Mouse (Mus musculus) thymus, postnatal 25 days (tissue): ENCODE data around the gene Arhgef25.
A peak's percentile ranks its signal among the peaks of the same experiment; 100 is the strongest.

Source experiments
- DNase-seq: peaks from one replicate; pipeline ENCODE4 v3.0.0; 2022

Arhgef25 gene

DNA sequence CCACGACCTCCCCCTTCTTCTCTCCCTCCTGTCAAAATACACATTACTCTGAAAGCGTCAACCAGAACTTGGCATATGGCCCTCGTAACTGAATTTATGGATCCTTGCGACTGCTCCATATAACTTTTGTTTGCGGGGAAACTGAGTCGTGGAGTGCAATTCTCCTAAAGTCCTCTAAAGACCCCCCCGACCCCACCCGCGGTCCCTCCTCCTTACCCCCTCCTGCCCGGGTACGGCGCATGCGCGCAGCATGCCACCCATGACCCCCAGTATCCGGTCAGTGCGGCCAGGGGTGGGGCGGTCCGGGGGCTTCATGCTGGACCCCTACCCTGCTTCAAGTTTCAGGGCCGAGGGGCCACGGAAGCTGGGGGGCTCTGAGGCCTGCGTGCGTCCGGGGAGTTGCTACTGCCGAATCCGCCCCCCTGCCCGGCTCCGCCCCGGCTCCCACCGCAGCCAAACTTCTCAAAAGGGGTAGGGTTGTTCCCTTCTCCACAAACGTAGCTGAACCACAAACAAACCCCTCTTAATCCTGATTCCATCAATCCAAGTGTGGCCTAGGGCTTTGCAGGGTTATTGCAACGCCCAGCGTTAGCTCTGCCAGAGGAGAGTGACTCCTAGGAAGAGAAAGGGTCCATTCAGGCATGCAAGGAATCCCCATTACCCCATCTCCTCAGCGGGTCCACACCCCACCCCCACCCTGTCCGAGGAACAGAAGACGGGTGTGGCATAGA, at the start of gene Arhgef25:
Gene Arhgef25 (minus strand): TSS at position 433 of the 731 bp plus-strand sequence.
- DNase-seq = no peak

GRCm38 (mm10) chr10:127238241-127238824, 48.5 kb upstream of the Arhgef25 start:
- no peak for DNase-seq

DNA sequence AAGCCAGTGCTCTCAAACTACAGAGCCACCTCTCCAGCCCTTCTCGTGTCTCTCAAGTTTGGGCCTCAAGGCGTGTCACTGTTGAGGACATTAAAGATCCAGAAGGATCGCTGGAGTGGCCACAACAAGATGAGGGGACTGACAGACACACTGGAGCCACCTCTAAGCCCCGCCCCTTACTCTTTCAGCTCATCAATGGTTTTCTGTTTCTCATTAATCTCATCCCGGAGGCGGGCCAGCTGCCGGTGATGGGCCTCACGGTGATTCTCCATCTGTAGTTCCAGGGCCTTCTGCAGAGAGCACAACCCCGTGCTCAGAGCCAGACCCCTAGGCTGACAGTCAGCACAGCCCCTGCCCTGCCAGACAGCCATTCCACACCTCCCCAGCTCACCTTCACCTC, 46.7 kb upstream of the Arhgef25 start:
- no peak for DNase-seq

DNA sequence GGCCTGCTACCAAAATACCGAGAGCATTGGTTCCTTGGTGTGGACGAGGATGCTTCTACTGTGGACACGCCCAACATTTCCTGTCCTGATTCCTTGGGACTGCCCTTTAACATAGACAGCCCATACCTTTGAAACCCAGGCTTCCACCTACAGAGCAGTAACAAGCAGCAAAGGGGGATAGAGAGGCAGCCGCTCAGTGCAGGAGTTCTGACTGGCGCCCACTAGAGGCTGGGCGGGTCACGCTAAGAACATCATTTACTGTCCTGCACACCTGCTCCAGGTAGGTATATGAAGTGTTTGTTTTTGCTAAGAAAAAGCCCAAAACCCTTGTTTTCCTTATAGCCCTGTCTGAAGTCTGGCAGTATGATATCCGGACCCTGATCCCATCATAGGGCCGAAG, 43.3 kb upstream of the Arhgef25 start:
- DNase-seq = peak; percentile 35

DNA sequence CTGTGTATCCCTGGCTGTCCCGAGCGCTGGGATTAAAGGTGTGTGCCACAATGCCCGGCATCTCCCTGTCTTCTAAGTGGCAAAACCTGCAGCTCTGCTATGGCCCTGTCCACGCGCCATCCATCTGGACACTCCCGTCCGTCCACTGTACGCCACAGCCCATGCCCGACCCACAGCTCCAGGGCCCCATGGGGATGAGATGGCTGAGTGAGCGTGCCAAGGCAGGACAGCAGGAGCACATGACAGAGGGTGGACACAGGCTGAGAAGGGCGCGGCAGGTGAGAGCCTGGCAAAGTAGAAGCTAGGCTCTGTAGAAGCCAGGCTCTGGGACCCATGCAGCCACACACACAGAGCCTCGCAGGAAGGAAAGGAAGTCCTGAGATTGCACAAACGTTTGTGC, 41.9 kb upstream of the Arhgef25 start:
- no peak for DNase-seq

DNA sequence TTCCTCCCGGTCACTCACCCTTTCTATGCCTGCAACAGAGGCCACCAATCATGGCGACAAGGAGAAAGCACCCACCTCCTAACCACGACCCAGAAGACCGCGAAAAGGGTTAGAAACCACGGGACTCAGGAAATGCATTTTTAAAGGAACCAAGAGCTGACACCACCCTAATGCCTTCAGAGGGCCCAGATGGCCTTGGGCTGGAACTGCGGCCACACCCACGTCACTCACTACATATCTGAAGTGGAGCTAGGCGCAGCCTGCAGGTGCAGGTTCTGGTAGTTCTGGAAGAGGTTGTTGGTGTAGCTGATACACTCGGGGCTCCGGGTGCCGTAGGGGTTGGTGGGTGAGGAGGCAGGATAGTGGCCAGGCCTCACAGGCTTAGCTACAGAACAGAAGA, 40.8 kb upstream of the Arhgef25 start:
- no peak for DNase-seq

GRCm38 (mm10) chr10:127228897-127229296, 39.0 kb upstream of the Arhgef25 start:
- peak; percentile 37 for DNase-seq

GRCm38 (mm10) chr10:127227163-127227562, 37.3 kb upstream of the Arhgef25 start:
- no peak for DNase-seq

DNA sequence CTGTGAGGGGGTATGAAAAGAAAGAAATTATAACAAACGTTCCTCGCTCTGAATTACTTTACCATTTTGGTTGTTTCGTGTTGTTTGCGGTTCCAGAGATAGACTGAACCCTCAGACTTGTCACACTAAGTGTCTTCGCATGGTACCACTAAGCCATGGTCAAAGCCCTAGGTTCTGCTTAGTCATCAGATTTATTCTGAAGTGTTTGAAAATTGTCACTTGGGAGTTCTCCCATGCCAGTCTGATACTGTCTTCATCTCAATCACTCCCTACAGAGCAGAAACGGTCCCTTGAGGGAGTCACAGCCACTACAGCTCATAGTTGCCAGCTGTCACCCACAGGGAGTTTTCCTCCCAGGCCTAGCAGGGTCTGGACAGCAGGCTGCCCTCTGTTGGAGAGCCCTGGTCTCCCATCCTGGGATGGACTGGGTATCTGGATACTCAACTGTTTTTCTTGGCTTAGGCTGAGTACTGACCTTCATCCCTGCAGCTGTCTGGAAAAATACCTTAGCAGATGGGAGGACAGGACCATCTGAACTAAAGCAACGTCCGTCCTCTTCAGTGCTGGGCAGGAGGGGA, 36.5 kb upstream of the Arhgef25 start:
- no peak for DNase-seq

- DNase-seq = peak; percentile 21
Measured at GRCm38 (mm10) chr10:127225732-127226131, 35.8 kb upstream of the Arhgef25 start.

DNA sequence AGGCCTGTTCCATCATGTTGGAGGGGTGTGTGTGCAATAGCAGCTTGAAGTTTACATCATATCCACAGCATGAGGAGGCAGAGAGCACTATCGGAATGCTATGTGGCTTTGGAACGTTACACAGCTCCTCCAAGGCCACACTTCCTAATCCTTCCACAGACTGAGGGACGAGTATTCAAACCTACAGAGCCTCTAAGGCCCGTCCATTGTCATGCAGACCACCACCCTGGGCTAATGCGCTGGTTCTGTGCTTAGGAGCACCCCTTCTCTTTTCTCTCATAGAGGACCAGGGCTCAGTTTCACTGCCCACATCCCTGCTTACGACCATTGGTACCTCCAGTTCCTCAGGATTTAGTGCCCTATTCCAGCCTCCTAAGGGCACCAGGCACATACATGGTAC, 35.3 kb upstream of the Arhgef25 start:
- no peak for DNase-seq

DNA sequence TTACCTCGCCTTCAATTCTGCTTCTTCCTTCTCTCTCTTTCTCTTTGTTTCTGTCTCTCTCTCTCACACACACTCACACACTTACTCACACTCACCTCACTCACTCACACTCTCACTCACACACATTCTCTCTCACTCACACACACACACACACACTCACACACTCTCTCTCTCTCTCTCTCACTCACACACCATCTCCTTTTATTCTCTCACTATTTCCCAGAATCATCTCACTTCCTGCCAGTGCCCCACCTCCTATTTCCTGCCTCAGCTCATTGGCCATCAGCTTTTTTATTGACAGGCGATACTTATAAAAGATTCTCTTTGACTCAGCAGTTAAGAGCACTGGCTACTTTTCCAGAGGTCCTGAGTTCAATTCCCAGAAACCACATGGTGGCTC, 28.5 kb upstream of the Arhgef25 start:
- no peak for DNase-seq

GRCm38 (mm10) chr10:127217177-127217576, 27.3 kb upstream of the Arhgef25 start:
- no peak for DNase-seq

GRCm38 (mm10) chr10:127216456-127216855, 26.6 kb upstream of the Arhgef25 start:
- DNase-seq = no peak

DNA sequence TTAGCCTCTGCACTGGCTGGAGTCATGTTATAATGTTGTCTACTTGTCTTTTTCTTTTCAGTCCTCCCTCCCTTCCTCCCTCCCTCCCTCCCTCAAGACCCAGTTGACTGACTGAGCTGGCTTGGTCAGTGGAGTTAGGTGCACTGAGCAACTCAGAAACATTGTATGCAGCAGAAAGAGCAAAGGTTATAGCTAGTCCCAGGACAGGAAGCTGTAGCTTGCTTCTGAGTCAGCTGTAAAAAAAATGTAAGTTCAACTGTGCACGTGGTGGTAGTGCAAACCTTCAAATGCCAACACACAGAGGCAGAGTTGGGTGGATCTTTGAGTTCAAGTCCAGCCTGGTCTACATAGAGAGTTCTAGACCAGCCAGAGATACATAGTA, 24.5 kb upstream of the Arhgef25 start:
- DNase-seq = no peak

- DNase-seq = no peak
Measured at GRCm38 (mm10) chr10:127213704-127214421, 24.0 kb upstream of the Arhgef25 start.

- DNase-seq = no peak
Measured at GRCm38 (mm10) chr10:127213272-127213671, 23.4 kb upstream of the Arhgef25 start.

GRCm38 (mm10) chr10:127211414-127211854, 21.6 kb upstream of the Arhgef25 start, which contains the start of gene Pip4k2c:
Gene Pip4k2c (minus strand): TSS chr10:127211585.
- DNase-seq = peak; percentile 94

- DNase-seq = no peak
Measured at GRCm38 (mm10) chr10:127210961-127211405, 21.1 kb upstream of the Arhgef25 start.

GRCm38 (mm10) chr10:127209928-127210570, 20.2 kb upstream of the Arhgef25 start:
- no peak for DNase-seq

GRCm38 (mm10) chr10:127208921-127209320, 19.0 kb upstream of the Arhgef25 start:
- no peak for DNase-seq

DNA sequence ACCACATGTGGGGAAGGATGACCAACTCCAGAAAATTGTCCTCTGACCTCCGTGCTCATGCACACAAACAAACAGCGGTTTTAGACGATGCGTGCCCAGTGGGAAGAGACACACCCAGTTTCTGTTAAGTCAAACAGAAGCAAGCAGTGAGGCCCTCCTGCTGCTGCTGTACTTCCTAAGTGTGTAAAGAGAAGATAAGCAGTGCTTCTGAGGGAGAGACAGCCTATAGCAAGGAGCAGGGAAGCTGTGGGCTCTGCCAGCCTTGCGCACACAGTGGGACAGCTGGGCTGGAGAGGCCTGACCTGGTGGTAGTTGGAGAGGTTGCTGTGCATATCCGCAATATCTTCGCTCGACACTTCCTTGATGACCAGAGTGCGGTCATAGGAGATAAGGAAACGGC, 15.5 kb upstream of the Arhgef25 start:
- no peak for DNase-seq

DNA sequence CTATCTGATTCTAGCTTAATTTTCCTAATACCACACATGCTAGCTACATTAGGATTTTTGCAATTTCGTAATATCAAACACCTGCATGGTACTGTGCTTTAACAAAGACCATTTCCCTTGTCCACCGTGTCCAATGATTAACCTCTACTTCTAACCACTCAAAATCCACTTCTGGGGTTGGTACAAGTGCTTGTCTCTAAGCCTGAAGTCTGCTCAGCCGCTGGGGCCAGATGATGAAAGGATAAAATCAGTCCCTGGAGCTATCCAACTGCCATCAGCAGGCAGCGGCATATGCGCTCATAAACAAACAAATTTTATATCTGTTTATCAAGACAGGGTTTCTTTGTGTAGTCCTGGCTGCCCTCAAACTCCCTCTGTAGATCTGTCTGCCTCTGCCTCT, 14.7 kb upstream of the Arhgef25 start:
- DNase-seq = no peak
